Mouse (Mus musculus): Measurements from ENCODE around the gene Pon1.

DNA sequence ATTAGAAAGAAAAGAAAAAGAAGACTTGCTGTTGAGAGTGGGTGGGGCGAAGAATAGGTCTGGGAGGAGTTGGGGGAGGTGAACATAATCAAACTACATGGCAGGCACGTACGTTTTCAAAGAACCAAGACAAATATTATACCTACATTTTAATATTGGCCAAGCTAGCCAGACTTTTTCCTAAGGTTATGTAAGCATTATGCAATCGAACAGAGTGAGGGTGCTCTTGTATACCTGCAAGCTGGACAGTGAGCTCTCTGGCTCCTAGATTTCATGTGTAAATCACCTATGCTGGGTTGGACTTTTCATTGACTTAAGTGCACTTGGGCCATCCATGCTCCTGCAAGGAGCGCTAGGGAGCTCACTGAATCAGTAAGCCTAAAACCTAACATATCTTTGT is 4.8 kb upstream of the Pon1 start:
- TF ChIP-seq USF1 (IDR thresholded peaks at IDR 0.05; ENCODE audit: low read depth): no peak
- TF ChIP-seq POLR2A (IDR thresholded peaks at IDR 0.05; ENCODE audit: insufficient read length, low read depth): no peak
- no peak for TF ChIP-seq MAX (IDR thresholded peaks at IDR 0.05; ENCODE audit: low read depth)
- no peak for TF ChIP-seq TCF3 (IDR thresholded peaks at IDR 0.05; ENCODE audit: insufficient read length, low read depth)
- TF ChIP-seq MYOG (IDR thresholded peaks at IDR 0.05; ENCODE audit: control insufficient read depth in 1 of 3, insufficient read depth in 1 of 3, insufficient read length in 2 of 3, low read depth in 2 of 3): no peak
- TF ChIP-seq E2F4 (IDR thresholded peaks at IDR 0.05; ENCODE audit: insufficient read depth): no peak
- TF ChIP-seq CEBPB (IDR thresholded peaks at IDR 0.05; ENCODE audit: insufficient read depth, poor library complexity, severe bottlenecking): no peak
